Mouse (Mus musculus): ENCODE results near the gene Prkar2b. TPM values are rescaled to one million over a fixed set of nuclear protein-coding genes. Genes with fewer than 3 reads are reported as not detected.

Prkar2b gene
- total RNA-seq, 2 experiments from 2014 or later, result 30.7 to 33.6 TPM

- peak; percentile 75 to 86 for DNase-seq (ENCODE audit: low spot score in 2 of 2)
These were observed 134.4 kb downstream of the Prkar2b start for GRCm38 (mm10) chr12:31926661-31927061.

GRCm38 (mm10) chr12:31925343-31925742 lies 135.8 kb downstream of the Prkar2b start:
- DNase-seq (ENCODE audit: low spot score in 2 of 2), result no peak

- no peak for DNase-seq (ENCODE audit: low spot score in 2 of 2)
These were observed 137.0 kb downstream of the Prkar2b start for GRCm38 (mm10) chr12:31924135-31924534.

GRCm38 (mm10) chr12:31920464-31921405 lies 140.4 kb downstream of the Prkar2b start:
- DNase-seq (ENCODE audit: low spot score in 2 of 2), result no peak

GRCm38 (mm10) chr12:31917245-31917644 lies 143.9 kb downstream of the Prkar2b start:
- peak in 1 of 2 experiments; percentile 34 for DNase-seq (ENCODE audit: low spot score in 2 of 2)

- DNase-seq (ENCODE audit: low spot score in 2 of 2), result no peak
These were observed 144.4 kb downstream of the Prkar2b start for GRCm38 (mm10) chr12:31916691-31917090.

- DNase-seq (ENCODE audit: low spot score in 2 of 2), result peak in 1 of 2 experiments; percentile 49
These were observed 147.5 kb downstream of the Prkar2b start for GRCm38 (mm10) chr12:31913614-31914013.

GRCm38 (mm10) chr12:31912966-31913551 lies 148.0 kb downstream of the Prkar2b start:
- DNase-seq (ENCODE audit: low spot score in 2 of 2), result no peak

Other genes starting within 250 kb of the Prkar2b start
- gene Hbp1, start 110.8 kb downstream of the Prkar2b start, total RNA-seq (2021), result 10 to 100 TPM; 25.6 to 25.8 TPM
- gene Pik3cg, start 147.4 kb upstream of the Prkar2b start, total RNA-seq (2021), result 1 to 10 TPM; 3.3 to 4.1 TPM

Measured in layer of hippocampus, adult 18-20 months (tissue).